In the genomic region with DNA sequence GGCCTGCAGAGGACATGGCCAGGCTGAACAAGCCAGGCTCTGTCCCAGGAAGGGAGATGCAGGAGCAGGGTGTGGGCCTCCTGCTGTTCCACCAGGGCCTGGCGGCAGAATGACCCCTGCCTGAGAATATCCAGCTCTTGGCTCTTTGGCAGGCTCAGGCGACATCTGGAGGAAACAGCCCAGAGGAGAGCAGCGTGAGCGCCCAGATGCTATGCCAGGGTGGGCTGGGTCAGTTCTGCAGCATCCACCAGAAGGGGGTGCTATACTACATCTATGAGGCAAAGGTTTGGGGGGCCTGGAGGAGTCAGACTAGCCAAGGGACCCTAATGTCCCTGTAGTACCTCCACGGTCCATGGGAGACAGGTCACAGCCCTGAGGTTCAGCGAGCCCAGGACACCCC, we compare ENCODE assay signal across 8 mouse cellular contexts. TPM values are rescaled to one million over a fixed set of nuclear protein-coding genes. Genes with fewer than 3 reads are reported as not detected.
DNase-seq lines count a peak whose midpoint lies in the region; ATAC-seq lines count a peak whose summit lies in the region.

No protein-coding gene starts in this region.

- H3K36me3 ChIP-seq in hindbrain, embryonic 16.5 days (ENCODE audit: control insufficient read depth, insufficient read depth, low read length), result peaks cover 31% of the 10 kb centered on the region
- peaks cover 95% of the 10 kb centered on the region for H3K36me3 ChIP-seq in liver, embryonic 13.5 days
- peaks cover 61% of the 10 kb centered on the region for H3K36me3 ChIP-seq in neural tube, embryonic 14.5 days (ENCODE audit: control insufficient read depth, insufficient read depth, low read length)

- H3K4me1 ChIP-seq in hindbrain, embryonic 16.5 days (ENCODE audit: control insufficient read depth, insufficient read depth, low read depth, low read length), result peaks cover 25% of the 10 kb centered on the region
- H3K4me1 ChIP-seq in liver, embryonic 13.5 days (replicated peaks), result peaks cover 13% of the 10 kb centered on the region
- H3K4me1 ChIP-seq in neural tube, embryonic 14.5 days (ENCODE audit: control insufficient read depth, insufficient read depth, low read length), result peaks cover 28% of the 10 kb centered on the region

- H3K4me2 ChIP-seq in hindbrain, embryonic 16.5 days (ENCODE audit: low read length), result no peak overlapping the region
- no peak overlapping the region for H3K4me2 ChIP-seq in liver, embryonic 13.5 days
- no peak overlapping the region for H3K4me2 ChIP-seq in neural tube, embryonic 14.5 days (ENCODE audit: low read depth, low read length)

- H3K9me3 ChIP-seq in hindbrain, embryonic 16.5 days (ENCODE audit: control insufficient read depth, low read length), result no peaks in the 10 kb centered on the region
- no peaks in the 10 kb centered on the region for H3K9me3 ChIP-seq in liver, embryonic 13.5 days (replicated peaks)
- no peaks in the 10 kb centered on the region for H3K9me3 ChIP-seq in neural tube, embryonic 14.5 days (ENCODE audit: control insufficient read depth, low read length)

- peak; percentile 78 to 86 for DNase-seq in cerebellum, postnatal 10 days
- DNase-seq in T-cell, adult 2 months (ENCODE audit: low spot score), result peak; percentile 46
- peak; percentile 76 for DNase-seq in forelimb bud, embryonic 11.5 days (ENCODE audit: low read depth, low spot score)
- DNase-seq in liver, embryonic 13.5 days, result no peak
- DNase-seq in frontal cortex, postnatal 25 days (ENCODE audit: low spot score in 2 of 2), result no peak

- H3K9ac ChIP-seq in hindbrain, embryonic 16.5 days (ENCODE audit: low read depth, low read length), result peak overlapping the region; percentile 2; the same call in 1 of the 2 replicates
- H3K9ac ChIP-seq in liver, embryonic 13.5 days, result no peak overlapping the region
- no peak overlapping the region for H3K9ac ChIP-seq in neural tube, embryonic 14.5 days (replicated peaks; ENCODE audit: low read depth, low read length)

- peak overlapping the region; percentile 60; the same call in 1 of the 2 replicates for H3K27ac ChIP-seq in hindbrain, embryonic 16.5 days (ENCODE audit: low read depth, low read length)
- H3K27ac ChIP-seq in liver, embryonic 13.5 days, result no peak overlapping the region
- peak overlapping the region; percentile 69 for H3K27ac ChIP-seq in neural tube, embryonic 14.5 days (ENCODE audit: low read depth, low read length)

- ATAC-seq in cerebellum, adult (ENCODE audit: insufficient number of reproducible peaks, low FRiP score, low TSS enrichment), result no peak
- no peak for ATAC-seq in hindbrain, embryonic 16.5 days
- ATAC-seq in liver, embryonic 13.5 days (ENCODE audit: low read depth), result 0 out of 2 replicates have a peak, but pooled peaks have one; percentile 21
- peak; percentile 32 for ATAC-seq in neural tube, embryonic 14.5 days (ENCODE audit: low read depth)

- WGBS in hindbrain, embryonic 16.5 days, result 43% methylated on average over 6 of the region's 6 CpGs
- WGBS in liver, embryonic 13.5 days (ENCODE audit: insufficient replicate concordance), result 61% methylated on average over 6 of the region's 6 CpGs
- WGBS in neural tube, embryonic 14.5 days, result 37% methylated on average over 6 of the region's 6 CpGs

- no peaks in the 10 kb centered on the region for H3K27me3 ChIP-seq in hindbrain, embryonic 16.5 days (replicated peaks; ENCODE audit: control insufficient read depth, insufficient read depth, low read length)
- H3K27me3 ChIP-seq in liver, embryonic 13.5 days, result no peaks in the 10 kb centered on the region
- no peaks in the 10 kb centered on the region for H3K27me3 ChIP-seq in neural tube, embryonic 14.5 days (ENCODE audit: control insufficient read depth, insufficient read depth, low read length)

- H3K4me3 ChIP-seq in hindbrain, embryonic 16.5 days (ENCODE audit: low read length), result no peak overlapping the region
- H3K4me3 ChIP-seq in liver, embryonic 13.5 days (replicated peaks), result no peak overlapping the region
- H3K4me3 ChIP-seq in neural tube, embryonic 14.5 days (ENCODE audit: low read depth, low read length), result no peak overlapping the region

RNA-seq across cellular contexts. Expression of a gene that starts 12.0 kb away (rescaled TPM):
- polyA plus RNA-seq in hindbrain, embryonic 16.5 days (2015; fragmentation: Nextera tagmentation; extraction: Ambion mirVana), result 10.5 and 18.5 TPM in 2 replicates
- polyA plus RNA-seq in liver, embryonic 13.5 days (2015; fragmentation: Nextera tagmentation; extraction: Ambion mirVana), result 1.4 and 1.8 TPM in 2 replicates
- 8.4 and 10.8 TPM in 2 replicates for polyA plus RNA-seq in neural tube, embryonic 14.5 days (2014; fragmentation: Nextera tagmentation; extraction: Ambion mirVana)

RNA-seq across cellular contexts. Expression of a gene that starts 38.1 kb away (rescaled TPM):
- polyA plus RNA-seq in hindbrain, embryonic 16.5 days (2015; fragmentation: Nextera tagmentation; extraction: Ambion mirVana), result 60.6 and 66.9 TPM in 2 replicates
- 28.8 and 36.9 TPM in 2 replicates for polyA plus RNA-seq in liver, embryonic 13.5 days (2015; fragmentation: Nextera tagmentation; extraction: Ambion mirVana)
- polyA plus RNA-seq in neural tube, embryonic 14.5 days (2014; fragmentation: Nextera tagmentation; extraction: Ambion mirVana), result 68.7 and 71.3 TPM in 2 replicates

Comparison
In these comparisons a context has a peak if more than half of its experiments do, and no peak if none do; other contexts are left out.
1. DNase-seq: peak in cerebellum, postnatal 10 days (2 of 2), T-cell, adult 2 months (single experiment) and forelimb bud, embryonic 11.5 days (single experiment); none in liver, embryonic 13.5 days (single experiment) and frontal cortex, postnatal 25 days (0 of 2).
2. ATAC-seq: peak in liver, embryonic 13.5 days (single experiment) and neural tube, embryonic 14.5 days (single experiment); none in cerebellum, adult (single experiment) and hindbrain, embryonic 16.5 days (single experiment).